Mouse (Mus musculus): ENCODE measurements at regions not wholly inside any gene's neighbourhood (a gene's known extent, or its start where the extent isn't known, plus 50 kb on each side); places are given as distances from the start of the nearest gene placed in this dataset.
A peak's percentile ranks its signal among the peaks of the same experiment; 100 is the strongest.

DNA sequence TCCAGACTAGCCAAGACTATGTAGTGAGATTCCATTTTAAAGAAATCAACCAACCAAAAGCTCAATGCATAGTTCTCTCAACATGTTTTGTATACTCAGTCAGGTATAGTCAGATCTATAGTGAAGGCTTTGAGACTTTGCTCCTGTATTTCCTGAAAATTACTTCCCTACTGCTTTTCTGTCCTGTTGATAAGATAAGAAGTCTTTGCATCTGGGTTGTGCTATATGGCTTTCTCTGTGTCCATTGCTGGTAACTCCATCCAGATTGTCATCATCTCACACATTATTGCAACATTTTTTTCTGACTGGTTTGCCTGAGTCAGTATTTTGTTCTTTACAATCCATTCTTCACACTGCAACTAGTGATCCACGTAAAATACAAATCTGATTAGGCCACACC is 74.0 kb downstream of the Agtr2 start:
- H3K27me3 ChIP-seq = no peaks in the 10 kb centered on the region
- H3K4me2 ChIP-seq = no peak overlapping the region
- H3K4me1 ChIP-seq = no peaks in the 10 kb centered on the region
- ATAC-seq (replicated peaks; ENCODE audit: low FRiP score) = no peak
- no peak overlapping the region for H3K9ac ChIP-seq
- 78% methylated on average over 1 of the region's 1 CpGs for WGBS
- no peak overlapping the region for H3K4me3 ChIP-seq (replicated peaks)
- H3K27ac ChIP-seq = no peak overlapping the region
- H3K36me3 ChIP-seq = no peaks in the 10 kb centered on the region
- H3K9me3 ChIP-seq (replicated peaks) = no peaks in the 10 kb centered on the region

- H3K9ac ChIP-seq = no peak overlapping the region
- H3K36me3 ChIP-seq = no peaks in the 10 kb centered on the region
- no peak overlapping the region for H3K4me2 ChIP-seq
- H3K4me1 ChIP-seq = no peaks in the 10 kb centered on the region
- H3K9me3 ChIP-seq (replicated peaks) = no peaks in the 10 kb centered on the region
- no peak overlapping the region for H3K27ac ChIP-seq
- WGBS = 37% methylated on average over 2 of the region's 2 CpGs
- no peak for ATAC-seq (replicated peaks; ENCODE audit: low FRiP score)
- H3K27me3 ChIP-seq = no peaks in the 10 kb centered on the region
- H3K4me3 ChIP-seq (replicated peaks) = no peak overlapping the region
Observed at GRCm38 (mm10) chrX:21566669-21567068, 82.3 kb downstream of the Agtr2 start.

DNA sequence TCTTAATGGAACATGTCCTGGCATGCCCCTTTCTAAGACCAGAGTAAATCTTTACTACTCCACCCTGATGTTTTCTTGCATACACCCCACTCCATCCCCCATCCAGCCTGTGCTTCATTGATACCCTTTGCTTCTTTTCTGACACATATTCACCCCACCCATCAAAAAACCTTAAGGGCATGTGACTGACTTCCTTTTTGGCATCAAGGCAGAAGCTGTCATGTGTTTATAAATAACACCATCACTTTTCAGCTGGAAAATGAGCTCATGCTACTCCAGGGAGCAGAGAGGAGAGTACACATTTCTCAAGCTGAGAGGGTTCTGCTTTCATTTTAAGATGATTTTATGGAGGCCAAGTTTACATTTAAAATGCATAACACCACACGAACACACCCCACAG is 83.2 kb downstream of the Agtr2 start:
- Histone ChIP-seq H3K4me1 (no peaks in the 10 kb centered on the region), H3K9ac (no peak overlapping the region), H3K9me3 (replicated peaks) (no peaks in the 10 kb centered on the region), H3K27me3 (no peaks in the 10 kb centered on the region), H3K27ac (peak overlapping the region; percentile 22; the same call in 1 of the 2 replicates), H3K36me3 (no peaks in the 10 kb centered on the region), H3K4me2 (no peak overlapping the region), H3K4me3 (replicated peaks) (no peak overlapping the region)
- ATAC-seq (replicated peaks; ENCODE audit: low FRiP score) = no peak
- 72% methylated on average over 1 of the region's 1 CpGs for WGBS

DNA sequence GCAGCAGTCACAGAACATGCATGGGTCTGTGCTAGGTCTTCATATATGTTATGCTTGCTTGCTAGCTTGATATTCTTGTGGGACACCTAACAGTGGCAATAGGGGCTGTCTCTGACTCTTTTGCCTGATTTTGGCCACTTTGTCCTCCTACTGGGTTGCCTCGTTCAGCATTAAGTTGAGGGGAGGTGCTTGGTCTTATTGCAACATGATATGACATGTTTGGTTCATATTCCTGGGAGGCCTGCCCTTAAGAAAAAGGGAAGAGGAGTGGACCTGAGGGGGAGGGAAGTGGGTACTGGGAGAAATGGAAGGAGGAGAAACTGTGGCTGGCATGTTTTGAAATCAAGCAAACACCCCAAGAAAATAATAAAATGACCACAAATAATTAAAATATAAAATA is 83.6 kb downstream of the Agtr2 start:
- H3K4me2 ChIP-seq = no peak overlapping the region
- H3K4me1 ChIP-seq = no peaks in the 10 kb centered on the region
- WGBS = 70% methylated on average over 1 of the region's 1 CpGs
- no peaks in the 10 kb centered on the region for H3K9me3 ChIP-seq (replicated peaks)
- H3K27ac ChIP-seq = no peak overlapping the region
- no peak overlapping the region for H3K9ac ChIP-seq
- no peaks in the 10 kb centered on the region for H3K27me3 ChIP-seq
- ATAC-seq (replicated peaks; ENCODE audit: low FRiP score) = no peak
- H3K4me3 ChIP-seq (replicated peaks) = no peak overlapping the region
- no peaks in the 10 kb centered on the region for H3K36me3 ChIP-seq

- no peak overlapping the region for H3K4me2 ChIP-seq
- H3K9ac ChIP-seq = no peak overlapping the region
- H3K27ac ChIP-seq = no peak overlapping the region
- no peaks in the 10 kb centered on the region for H3K9me3 ChIP-seq (replicated peaks)
- ATAC-seq (replicated peaks; ENCODE audit: low FRiP score) = no peak
- H3K36me3 ChIP-seq = no peaks in the 10 kb centered on the region
- H3K27me3 ChIP-seq = no peaks in the 10 kb centered on the region
- H3K4me3 ChIP-seq (replicated peaks) = no peak overlapping the region
- no peaks in the 10 kb centered on the region for H3K4me1 ChIP-seq
- 83% methylated on average over 1 of the region's 1 CpGs for WGBS
Observed at GRCm38 (mm10) chrX:21579945-21580344, 95.6 kb downstream of the Agtr2 start.

DNA sequence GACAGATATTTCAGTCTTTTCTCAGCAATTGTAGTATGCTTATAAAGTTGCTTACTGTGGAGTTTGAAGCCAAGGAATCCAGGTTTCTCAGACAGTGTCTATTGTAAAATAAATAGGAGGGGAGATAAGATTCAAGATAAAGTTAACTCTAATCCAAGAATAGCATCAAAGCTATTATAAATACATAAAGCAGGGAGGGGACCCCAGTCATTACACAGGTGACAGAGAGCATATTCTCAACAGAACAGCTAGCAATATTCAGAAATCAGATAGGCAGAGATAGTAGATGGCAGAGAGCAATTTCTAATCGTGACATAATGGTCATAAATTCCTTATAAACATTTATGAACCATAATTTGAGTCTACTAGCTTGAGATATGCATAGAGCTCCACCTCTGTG is 101.7 kb downstream of the Agtr2 start:
- Histone ChIP-seq H3K9ac (no peak overlapping the region), H3K27me3 (no peaks in the 10 kb centered on the region), H3K4me2 (no peak overlapping the region), H3K36me3 (no peaks in the 10 kb centered on the region), H3K4me1 (no peaks in the 10 kb centered on the region), H3K27ac (no peak overlapping the region), H3K9me3 (replicated peaks) (no peaks in the 10 kb centered on the region), H3K4me3 (replicated peaks) (no peak overlapping the region)
- no peak for ATAC-seq (replicated peaks; ENCODE audit: low FRiP score)
- WGBS = 71% methylated on average over 1 of the region's 1 CpGs

GRCm38 (mm10) chrX:21589811-21590210 is 105.5 kb downstream of the Agtr2 start:
- Histone ChIP-seq H3K9me3 (replicated peaks) (no peaks in the 10 kb centered on the region), H3K27ac (no peak overlapping the region), H3K9ac (no peak overlapping the region), H3K27me3 (no peaks in the 10 kb centered on the region), H3K36me3 (no peaks in the 10 kb centered on the region), H3K4me2 (no peak overlapping the region), H3K4me1 (no peaks in the 10 kb centered on the region), H3K4me3 (replicated peaks) (no peak overlapping the region)
- 61% methylated on average over 4 of the region's 4 CpGs for WGBS
- ATAC-seq (replicated peaks; ENCODE audit: low FRiP score) = no peak

Measured in kidney, embryonic 15.5 days (tissue).